Mouse (Mus musculus) lung, embryonic 15.5 days (tissue): ENCODE data around the gene Mast3. TPM values are rescaled to one million over a fixed set of nuclear protein-coding genes. Genes with fewer than 3 reads are reported as not detected.

ENCODE experiments used
- ATAC-seq: fragments of 200-750 bp; cut with Nextera tagmentation; 2 replicates; pipeline ENCODE4 v1.8.0; 2017; ENCODE audit warnings: moderate number of reproducible peaks, borderline replicate concordance; ENCODE audit not compliant: low FRiP score, low TSS enrichment; ENCODE audit errors: extremely low read depth
- H3K27ac ChIP-seq: fragments of 300-500 bp; sonication (generic); 2 replicates; pipeline ENCODE4 v1.5.1; 2015; ENCODE audit warnings: moderate library complexity, mild to moderate bottlenecking, inconsistent platforms
- H3K27me3 ChIP-seq: fragments of 300-500 bp; sonication (generic); 2 replicates; pipeline ENCODE4 v1.6.1; 2015; ENCODE audit warnings: inconsistent platforms
- H3K36me3 ChIP-seq: fragments of 300-500 bp; sonication (generic); 2 replicates; pipeline ENCODE4 v1.6.1; 2015; ENCODE audit warnings: inconsistent platforms
- H3K4me1 ChIP-seq: fragments of 300-500 bp; sonication (generic); 2 replicates; pipeline ENCODE4 v1.6.1; 2015; ENCODE audit warnings: inconsistent platforms
- H3K4me2 ChIP-seq: fragments of 300-500 bp; sonication (generic); 2 replicates; pipeline ENCODE4 v1.6.1; 2015; ENCODE audit warnings: inconsistent platforms, mild to moderate bottlenecking, moderate library complexity
- H3K4me3 ChIP-seq: fragments of 300-500 bp; sonication (generic); 2 replicates; pipeline ENCODE4 v1.5.1; 2015; ENCODE audit warnings: mild to moderate bottlenecking, inconsistent platforms
- H3K9ac ChIP-seq: fragments of 300-500 bp; sonication (generic); 2 replicates; pipeline ENCODE4 v1.6.1; 2015; ENCODE audit warnings: inconsistent platforms
- H3K9me3 ChIP-seq: fragments of 300-500 bp; sonication (generic); 2 replicates; pipeline ENCODE4 v1.6.1; 2016; ENCODE audit warnings: inconsistent platforms
- WGBS: fragments of 180-500 bp; shearing (Covaris S2); methylation state at CpG from one replicate; pipeline ENCODE4 v1.1.7; 2015; 5-methylcytosine and 5-hydroxymethylcytosine counted together
- polyA plus RNA-seq: library from polyadenylated mRNA; unstranded; fragments of >200 nt; fragmentation: Nextera tagmentation; extraction: Ambion mirVana; gene quantifications from 2 replicates; pipeline ENCODE4 v1.2.1, GENCODE M21; 2015

Gene Mast3
- polyA plus RNA-seq, 1 experiment from 2014 or later = 15.8 TPM

- Histone ChIP-seq H3K4me2 (no peak overlapping the region), H3K27me3 (peaks cover 24% of the 10 kb centered on the region), H3K9ac (no peak overlapping the region), H3K4me1 (peaks cover 5% of the 10 kb centered on the region), H3K4me3 (no peak overlapping the region), H3K27ac (no peak overlapping the region), H3K36me3 (no peaks in the 10 kb centered on the region), H3K9me3 (no peaks in the 10 kb centered on the region)
- ATAC-seq = no peak
- 33% methylated on average over 4 of the region's 4 CpGs for WGBS
Observed at GRCm38 (mm10) chr8:70812055-70812454, 7.2 kb upstream of the Mast3 start.

- H3K36me3 ChIP-seq = no peaks in the 10 kb centered on the region
- 69% methylated on average over 20 of the region's 20 CpGs for WGBS
- peaks cover 14% of the 10 kb centered on the region; the same call in 1 of the 2 replicates for H3K27me3 ChIP-seq
- no peak for ATAC-seq
- H3K9me3 ChIP-seq = no peaks in the 10 kb centered on the region
- no peak overlapping the region for H3K4me3 ChIP-seq
- no peak overlapping the region for H3K4me2 ChIP-seq
- H3K4me1 ChIP-seq = no peaks in the 10 kb centered on the region
- H3K27ac ChIP-seq = no peak overlapping the region
- H3K9ac ChIP-seq = no peak overlapping the region
Observed at GRCm38 (mm10) chr8:70810962-70811680, 6.3 kb upstream of the Mast3 start.

- Histone ChIP-seq H3K27me3 (peaks cover 7% of the 10 kb centered on the region; the same call in 1 of the 2 replicates), H3K9ac (no peak overlapping the region), H3K4me2 (no peak overlapping the region), H3K4me1 (peaks cover 5% of the 10 kb centered on the region), H3K36me3 (no peaks in the 10 kb centered on the region), H3K4me3 (no peak overlapping the region), H3K27ac (no peak overlapping the region), H3K9me3 (no peaks in the 10 kb centered on the region)
- WGBS = 73% methylated on average over 7 of the region's 8 CpGs
- ATAC-seq = no peak
Observed at GRCm38 (mm10) chr8:70808955-70809701, 4.3 kb upstream of the Mast3 start.

DNA sequence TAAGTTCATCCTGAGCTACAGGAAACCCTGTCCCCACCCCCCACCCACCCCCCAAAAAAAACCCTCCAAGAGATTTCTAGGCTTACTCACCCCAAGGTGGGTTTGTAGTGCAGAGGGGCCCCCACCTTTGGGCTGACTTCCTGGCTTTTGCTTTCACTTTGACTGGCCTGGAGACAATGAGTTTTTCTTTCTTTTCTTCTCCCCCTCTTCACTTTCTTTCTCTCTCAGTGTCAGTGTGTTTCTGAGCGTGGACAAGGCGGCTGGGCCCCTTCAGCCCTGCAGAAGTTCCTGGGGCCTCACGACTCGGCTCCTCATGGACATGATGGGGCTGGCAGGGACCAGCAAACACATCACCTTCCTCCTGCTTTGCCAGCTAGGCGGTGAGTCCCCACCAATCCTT lies 3.4 kb upstream of the Mast3 start, which contains the start of gene Il12rb1:
Il12rb1 (plus strand) TSS at position 211 of the 400 bp plus-strand sequence.
- WGBS = 60% methylated on average over 5 of the region's 5 CpGs
- H3K9ac ChIP-seq = no peak within 1 kb of the TSS
- no peak within 1 kb of the TSS for H3K4me3 ChIP-seq
- H3K36me3 ChIP-seq = no peaks in the 10 kb centered on the region
- peaks cover 13% of the 10 kb centered on the region for H3K27me3 ChIP-seq
- no peak within 1 kb of the TSS for H3K27ac ChIP-seq
- H3K4me1 ChIP-seq = peaks cover 12% of the 10 kb centered on the region
- H3K9me3 ChIP-seq = no peaks in the 10 kb centered on the region
- ATAC-seq = no peak
- no peak within 1 kb of the TSS for H3K4me2 ChIP-seq

GRCm38 (mm10) chr8:70807304-70807703 lies 2.5 kb upstream of the Mast3 start:
- H3K4me1 ChIP-seq = peaks cover 12% of the 10 kb centered on the region
- H3K4me3 ChIP-seq = no peak overlapping the region
- peaks cover 17% of the 10 kb centered on the region for H3K27me3 ChIP-seq
- 52% methylated on average over 1 of the region's 1 CpGs for WGBS
- H3K9ac ChIP-seq = no peak overlapping the region
- H3K9me3 ChIP-seq = no peaks in the 10 kb centered on the region
- no peak overlapping the region for H3K4me2 ChIP-seq
- no peak overlapping the region for H3K27ac ChIP-seq
- no peaks in the 10 kb centered on the region for H3K36me3 ChIP-seq
- ATAC-seq = no peak

DNA sequence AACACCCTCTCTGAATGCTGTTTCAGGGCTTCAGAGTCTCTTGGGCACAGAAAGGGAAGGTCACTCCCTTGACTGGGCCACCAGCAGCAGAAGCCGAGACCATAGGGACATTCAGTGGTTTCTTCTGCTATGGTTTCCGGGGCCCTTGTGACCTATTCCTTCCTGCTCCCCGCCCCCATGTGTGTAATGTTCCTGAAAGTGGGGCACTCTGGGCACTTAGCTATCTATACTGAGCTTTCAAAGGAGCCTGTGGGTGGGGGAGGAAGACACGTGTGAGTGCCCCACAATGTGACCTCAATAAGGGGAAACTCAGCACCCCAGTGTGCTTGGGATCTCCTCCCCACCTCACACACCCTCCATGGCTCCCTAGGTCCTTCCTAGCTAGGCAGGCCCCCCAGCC lies 1.7 kb upstream of the Mast3 start:
- H3K4me2 ChIP-seq = no peak overlapping the region
- no peak for ATAC-seq
- H3K9ac ChIP-seq = no peak overlapping the region
- WGBS = 53% methylated on average over 4 of the region's 4 CpGs
- peaks cover 12% of the 10 kb centered on the region for H3K4me1 ChIP-seq
- H3K36me3 ChIP-seq = no peaks in the 10 kb centered on the region
- no peak overlapping the region for H3K27ac ChIP-seq
- peaks cover 25% of the 10 kb centered on the region for H3K27me3 ChIP-seq
- no peak overlapping the region for H3K4me3 ChIP-seq
- no peaks in the 10 kb centered on the region for H3K9me3 ChIP-seq

- Histone ChIP-seq H3K9me3 (no peaks in the 10 kb centered on the region), H3K4me3 (peak overlapping the region; percentile 52), H3K36me3 (no peaks in the 10 kb centered on the region), H3K4me1 (peaks cover 12% of the 10 kb centered on the region), H3K27ac (no peak overlapping the region), H3K9ac (peak overlapping the region; percentile 23; the same call in 1 of the 2 replicates), H3K4me2 (peak overlapping the region; percentile 94), H3K27me3 (peaks cover 49% of the 10 kb centered on the region)
- WGBS = 2% methylated on average over 45 of the region's 47 CpGs
- peak; percentile 47; the same call in 1 of the 2 replicates for ATAC-seq
Observed at GRCm38 (mm10) chr8:70803761-70804480, 933 bp downstream of the Mast3 start.

DNA sequence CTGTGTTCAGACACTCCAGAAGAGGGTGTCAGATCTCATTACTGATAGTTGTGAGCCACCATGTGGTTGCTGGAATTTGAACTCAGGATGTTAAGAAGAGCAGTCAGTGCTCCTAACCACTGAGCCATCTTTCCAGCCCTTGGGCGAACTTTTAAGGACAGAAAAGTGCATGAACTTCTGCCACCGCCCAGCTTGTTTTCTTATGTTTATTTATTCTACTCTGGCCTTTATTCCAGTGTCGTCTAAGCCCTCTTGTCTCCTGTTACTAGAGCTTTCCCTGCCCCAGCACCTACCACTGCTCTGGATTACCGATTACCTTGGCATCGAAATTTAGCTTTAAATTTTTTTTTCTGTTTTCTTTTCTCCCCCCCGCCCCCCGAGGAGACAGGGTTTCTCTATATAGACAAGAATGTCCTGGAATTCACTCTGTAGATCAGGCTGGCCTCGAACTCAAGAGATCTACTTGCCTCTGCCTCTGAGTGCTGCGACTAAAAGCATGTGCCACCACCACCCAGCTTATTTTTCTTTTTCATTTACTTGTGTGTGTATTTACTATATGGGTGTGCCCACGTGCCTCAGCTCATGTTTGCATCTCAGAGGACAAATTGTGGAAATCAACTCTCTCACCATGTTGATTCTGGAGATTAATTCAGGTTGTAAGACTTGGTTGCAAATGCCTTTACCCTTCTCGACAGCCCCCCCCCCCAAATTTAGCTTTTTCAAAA lies 1.9 kb downstream of the Mast3 start:
- 54% methylated on average over 11 of the region's 11 CpGs for WGBS
- peaks cover 58% of the 10 kb centered on the region for H3K27me3 ChIP-seq
- peak overlapping the region; percentile 94; the same call in 1 of the 2 replicates for H3K4me2 ChIP-seq
- no peak overlapping the region for H3K4me3 ChIP-seq
- no peaks in the 10 kb centered on the region for H3K9me3 ChIP-seq
- ATAC-seq = no peak
- H3K36me3 ChIP-seq = no peaks in the 10 kb centered on the region
- peaks cover 21% of the 10 kb centered on the region for H3K4me1 ChIP-seq
- H3K9ac ChIP-seq = no peak overlapping the region
- H3K27ac ChIP-seq = no peak overlapping the region

DNA sequence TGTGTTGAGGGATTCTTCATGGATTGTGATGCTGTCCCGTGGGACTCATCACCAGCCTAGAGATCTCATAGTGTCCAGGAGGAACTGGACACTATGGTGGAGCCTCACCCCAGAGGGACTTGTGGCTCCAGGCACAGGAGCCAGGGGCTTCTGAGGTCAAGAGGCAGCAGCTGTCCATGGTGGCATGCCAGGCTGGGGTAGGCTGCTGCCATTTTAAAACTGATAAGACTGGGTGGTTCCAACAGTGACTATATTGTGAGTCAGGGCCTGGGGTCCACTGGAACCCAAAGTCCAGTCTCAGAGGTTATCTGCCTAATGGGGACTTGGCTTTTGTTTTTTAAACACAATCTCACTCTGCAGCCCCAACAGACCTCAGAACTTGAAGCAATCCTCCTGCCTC lies 3.0 kb downstream of the Mast3 start:
- Histone ChIP-seq H3K4me2 (no peak overlapping the region), H3K27ac (no peak overlapping the region), H3K27me3 (peaks cover 62% of the 10 kb centered on the region), H3K36me3 (no peaks in the 10 kb centered on the region), H3K4me3 (no peak overlapping the region), H3K9me3 (no peaks in the 10 kb centered on the region), H3K9ac (no peak overlapping the region), H3K4me1 (peaks cover 26% of the 10 kb centered on the region)
- WGBS = 77% methylated on average over 1 of the region's 1 CpGs
- no peak for ATAC-seq

DNA sequence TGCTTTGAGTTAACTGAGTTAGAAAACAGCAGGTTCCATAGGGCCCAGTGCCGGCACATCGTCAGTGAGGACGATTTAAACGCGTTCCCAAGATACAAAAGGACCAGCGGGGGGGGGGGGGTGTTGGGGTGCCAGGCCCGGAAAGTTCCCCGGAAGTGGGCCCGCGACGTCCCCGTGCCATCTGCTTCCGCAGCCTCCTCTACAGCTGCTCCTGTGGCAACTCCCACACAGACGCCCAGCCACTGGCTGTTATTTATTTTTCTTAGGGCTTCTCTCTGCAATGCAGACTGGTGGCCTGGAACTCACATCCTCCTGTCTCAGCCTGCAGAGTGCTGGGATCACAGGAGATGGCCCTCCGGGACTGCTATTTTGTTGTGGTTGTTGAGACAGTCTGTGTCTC lies 3.7 kb downstream of the Mast3 start:
- no peak overlapping the region for H3K4me2 ChIP-seq
- ATAC-seq = no peak
- 19% methylated on average over 15 of the region's 15 CpGs for WGBS
- no peak overlapping the region for H3K9ac ChIP-seq
- no peaks in the 10 kb centered on the region for H3K9me3 ChIP-seq
- H3K27me3 ChIP-seq = peaks cover 62% of the 10 kb centered on the region
- H3K4me3 ChIP-seq = no peak overlapping the region
- H3K4me1 ChIP-seq = peaks cover 32% of the 10 kb centered on the region
- H3K27ac ChIP-seq = no peak overlapping the region
- H3K36me3 ChIP-seq = no peaks in the 10 kb centered on the region

DNA sequence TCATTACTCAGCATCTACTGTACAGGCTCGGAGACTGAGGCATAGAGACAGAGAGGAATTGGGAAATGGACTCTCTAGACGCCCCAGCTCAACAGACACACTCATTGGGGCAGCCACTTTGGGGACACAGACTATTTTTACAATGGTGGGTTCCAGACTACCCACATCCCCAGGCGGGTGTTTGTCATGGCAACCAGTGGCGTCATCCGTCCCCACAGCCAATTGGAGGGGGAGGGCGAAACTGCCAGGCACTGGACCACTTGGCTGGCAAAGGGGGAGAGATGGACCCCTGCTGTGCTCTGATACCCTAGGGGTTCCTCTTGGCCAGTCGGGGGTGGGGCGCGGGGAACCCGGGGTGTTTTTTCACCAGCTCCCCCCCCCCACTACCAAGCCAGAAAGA lies 4.2 kb downstream of the Mast3 start:
- H3K4me3 ChIP-seq = no peak overlapping the region
- no peaks in the 10 kb centered on the region for H3K36me3 ChIP-seq
- no peak overlapping the region for H3K4me2 ChIP-seq
- no peaks in the 10 kb centered on the region for H3K9me3 ChIP-seq
- H3K27me3 ChIP-seq = peaks cover 62% of the 10 kb centered on the region
- ATAC-seq = no peak
- H3K27ac ChIP-seq = no peak overlapping the region
- no peak overlapping the region for H3K9ac ChIP-seq
- peaks cover 33% of the 10 kb centered on the region for H3K4me1 ChIP-seq
- 60% methylated on average over 10 of the region's 10 CpGs for WGBS
